In genomic region chr6:135767572-135767971, GRCm38 (mm10) we compare ENCODE assay signal across 27 mouse cellular contexts.
A peak's percentile ranks its signal among the peaks of the same experiment; 100 is the strongest.
DNase-seq lines count a peak whose midpoint lies in the region; ATAC-seq and TF ChIP-seq lines count a peak whose summit lies in the region.
"Had no signal": no experiment of that assay in that cellular context is flagged by ENCODE, and none has a peak within 500 bp of the region (broad histone marks: within the 10 kb centered on the region; RNA-seq: fewer than 3 reads in every experiment).

No protein-coding gene starts in this region.

- no peak overlapping the region for H3K9ac ChIP-seq in lung, postnatal 0 days (replicated peaks; ENCODE audit: low read depth)
- no peak overlapping the region for H3K9ac ChIP-seq in forebrain, postnatal 0 days
- H3K9ac ChIP-seq: embryonic facial prominence, embryonic 13.5 days; forebrain, embryonic 15.5 days; heart, embryonic 13.5 days; hindbrain, embryonic 12.5 days; kidney, embryonic 15.5 days; limb, embryonic 15.5 days; midbrain, embryonic 15.5 days; neural tube, embryonic 12.5 days had no signal

- no peaks in the 10 kb centered on the region for H3K27me3 ChIP-seq in lung, postnatal 0 days (replicated peaks; ENCODE audit: insufficient read depth, low read length)
- no peaks in the 10 kb centered on the region for H3K27me3 ChIP-seq in forebrain, postnatal 0 days (ENCODE audit: insufficient read depth, low read length)
- H3K27me3 ChIP-seq: embryonic facial prominence, embryonic 13.5 days; forebrain, embryonic 15.5 days; heart, embryonic 13.5 days; hindbrain, embryonic 12.5 days; kidney, embryonic 15.5 days; limb, embryonic 15.5 days; midbrain, embryonic 15.5 days; neural tube, embryonic 12.5 days had no signal

- H3K4me2 ChIP-seq in lung, postnatal 0 days (replicated peaks; ENCODE audit: low read depth, low read length) = no peak overlapping the region
- H3K4me2 ChIP-seq in forebrain, postnatal 0 days (ENCODE audit: low read depth) = no peak overlapping the region
- H3K4me2 ChIP-seq: embryonic facial prominence, embryonic 13.5 days; forebrain, embryonic 15.5 days; heart, embryonic 13.5 days; hindbrain, embryonic 12.5 days; kidney, embryonic 15.5 days; limb, embryonic 15.5 days; midbrain, embryonic 15.5 days; neural tube, embryonic 12.5 days had no signal

- no peaks in the 10 kb centered on the region for H3K36me3 ChIP-seq in lung, postnatal 0 days (ENCODE audit: insufficient read depth, low read length)
- H3K36me3 ChIP-seq in forebrain, postnatal 0 days (ENCODE audit: insufficient read depth) = peaks cover 17% of the 10 kb centered on the region
- H3K36me3 ChIP-seq: embryonic facial prominence, embryonic 13.5 days; forebrain, embryonic 15.5 days; heart, embryonic 13.5 days; hindbrain, embryonic 12.5 days; kidney, embryonic 15.5 days; limb, embryonic 15.5 days; neural tube, embryonic 12.5 days had no signal

- ATAC-seq in lung, postnatal 0 days = 0 out of 2 replicates have a peak, but pooled peaks have one; percentile 44
- ATAC-seq in forebrain, postnatal 0 days = no peak
- ATAC-seq: activated CD4-positive, CD25-positive, alpha-beta regulatory T cell, adult 4 months; forebrain, embryonic 15.5 days; midbrain, embryonic 15.5 days had no signal

- no peak for DNase-seq in layer of hippocampus, adult 2 months (ENCODE audit: low spot score in 2 of 2)
- no peak for DNase-seq in layer of hippocampus, postnatal 36 days
- DNase-seq in lung, postnatal 0 days (ENCODE audit: low spot score) = peak; percentile 69
- no peak for DNase-seq in lung, adult 18-20 months
- peak; percentile 60 for DNase-seq in gonadal fat pad, adult 2 months (ENCODE audit: low read depth)
- DNase-seq in forebrain, postnatal 0 days = no peak
- DNase-seq in MN1 (ENCODE audit: low spot score) = no peak
- DNase-seq: cerebellum, adult 2 months; cerebellum, postnatal 36 days; embryo, embryonic 11 days; gastrocnemius, postnatal 14 days; heart, adult 2 months; heart, postnatal 14 days; kidney, adult 11 months; kidney, postnatal 36 days; left cerebral cortex, postnatal 4 days; retina, postnatal 1 day had no signal

- TF ChIP-seq EP300 in lung, postnatal 0 days (IDR thresholded peaks at IDR 0.05) = no peak

- peak overlapping the region; percentile 59 for H3K27ac ChIP-seq in layer of hippocampus, adult 2 months
- no peak overlapping the region for H3K27ac ChIP-seq in lung, postnatal 0 days (ENCODE audit: low read length)
- no peak overlapping the region for H3K27ac ChIP-seq in forebrain, postnatal 0 days (ENCODE audit: low read depth, low read length)
- H3K27ac ChIP-seq: embryonic facial prominence, embryonic 13.5 days; forebrain, embryonic 15.5 days; heart, adult 2 months; heart, embryonic 13.5 days; hindbrain, embryonic 12.5 days; kidney, embryonic 15.5 days; limb, embryonic 15.5 days; midbrain, embryonic 15.5 days; neural tube, embryonic 12.5 days had no signal

- H3K4me1 ChIP-seq in lung, postnatal 0 days (ENCODE audit: insufficient read depth, low read depth, low read length) = no peaks in the 10 kb centered on the region
- H3K4me1 ChIP-seq in forebrain, postnatal 0 days (ENCODE audit: insufficient read depth) = no peaks in the 10 kb centered on the region
- H3K4me1 ChIP-seq: embryonic facial prominence, embryonic 13.5 days; forebrain, embryonic 15.5 days; hindbrain, embryonic 12.5 days; kidney, embryonic 15.5 days; limb, embryonic 15.5 days; midbrain, embryonic 15.5 days; neural tube, embryonic 12.5 days had no signal

- TF ChIP-seq CTCF in layer of hippocampus, adult 2 months (conservative IDR thresholded peaks at IDR 0.05) = no peak
- TF ChIP-seq CTCF in lung, postnatal 0 days (IDR thresholded peaks at IDR 0.05) = no peak
- TF ChIP-seq CTCF in forebrain, postnatal 0 days (IDR thresholded peaks at IDR 0.05; ENCODE audit: low read depth) = no peak

- 34% methylated on average over 8 of the region's 8 CpGs for WGBS in lung, postnatal 0 days
- WGBS in forebrain, postnatal 0 days = 43% methylated on average over 8 of the region's 8 CpGs

- no peaks in the 10 kb centered on the region for H3K9me3 ChIP-seq in lung, postnatal 0 days (ENCODE audit: low read length)
- no peaks in the 10 kb centered on the region for H3K9me3 ChIP-seq in forebrain, postnatal 0 days (ENCODE audit: low read length)
- H3K9me3 ChIP-seq: embryonic facial prominence, embryonic 13.5 days; forebrain, embryonic 15.5 days; heart, embryonic 13.5 days; hindbrain, embryonic 12.5 days; kidney, embryonic 15.5 days; limb, embryonic 15.5 days; midbrain, embryonic 15.5 days; neural tube, embryonic 12.5 days had no signal

- no peak overlapping the region for H3K4me3 ChIP-seq in layer of hippocampus, adult 2 months
- no peak overlapping the region for H3K4me3 ChIP-seq in lung, postnatal 0 days (ENCODE audit: low read depth, low read length)
- H3K4me3 ChIP-seq in forebrain, postnatal 0 days (ENCODE audit: low read depth, low read length) = no peak overlapping the region
- H3K4me3 ChIP-seq: embryonic facial prominence, embryonic 13.5 days; erythroblast, embryonic 14.5 days; forebrain, embryonic 15.5 days; heart, adult 2 months; heart, embryonic 13.5 days; hindbrain, embryonic 12.5 days; kidney, embryonic 15.5 days; limb, embryonic 15.5 days; midbrain, embryonic 15.5 days; neural tube, embryonic 12.5 days had no signal

Comparison
In these comparisons a context has a peak if more than half of its experiments do, and no peak if none do; other contexts are left out.
1. DNase-seq: peak in lung, postnatal 0 days (single experiment) and gonadal fat pad, adult 2 months (single experiment); none in layer of hippocampus, adult 2 months (0 of 2), layer of hippocampus, postnatal 36 days (0 of 2), lung, adult 18-20 months (0 of 2), forebrain, postnatal 0 days (single experiment) and MN1 (single experiment).